Comparison of ENCODE assay signal across 24 mouse cellular contexts in genomic region chr8:107470302-107470701, GRCm38 (mm10). TPM values are rescaled to one million over a fixed set of nuclear protein-coding genes. Genes with fewer than 3 reads are reported as not detected.
A peak's percentile ranks its signal among the peaks of the same experiment; 100 is the strongest.
DNase-seq lines count a peak whose midpoint lies in the region; ATAC-seq lines count a peak whose summit lies in the region.
"Had no signal": no experiment of that assay in that cellular context is flagged by ENCODE, and none has a peak within 500 bp of the region (broad histone marks: within the 10 kb centered on the region; RNA-seq: fewer than 3 reads in every experiment).

No protein-coding gene starts in this region.

- peak; percentile 21 for DNase-seq in cerebellum, adult 9-11 months
- no peak for DNase-seq in cerebellum, postnatal 36 days
- DNase-seq in lung, postnatal 25 days (ENCODE audit: low spot score): no peak
- peak; percentile 15 to 53 for DNase-seq in lung, postnatal 4 days
- no peak for DNase-seq in MN1 (ENCODE audit: low spot score)
- DNase-seq: adrenal gland, adult 2 months; cerebellum, adult 11-12 months; gastrocnemius, postnatal 36 days; heart, postnatal 14 days; kidney, adult 11 months; spleen, adult 18-20 months had no signal

- no peak overlapping the region for H3K4me3 ChIP-seq in lung, embryonic 16.5 days (ENCODE audit: low read length)
- H3K4me3 ChIP-seq in limb, embryonic 12.5 days (replicated peaks): no peak overlapping the region
- H3K4me3 ChIP-seq in heart, embryonic 11.5 days (ENCODE audit: low read depth, low read length): no peak overlapping the region
- H3K4me3 ChIP-seq: embryonic facial prominence, embryonic 12.5 days; forebrain, embryonic 10.5 days; heart, embryonic 10.5 days; hindbrain, embryonic 15.5 days; left cerebral cortex, adult 2 months; midbrain, embryonic 12.5 days; myocyte; neural tube, embryonic 15.5 days had no signal

- H3K27ac ChIP-seq in lung, embryonic 16.5 days (ENCODE audit: low read length): no peak overlapping the region
- peak overlapping the region; percentile 98 for H3K27ac ChIP-seq in limb, embryonic 12.5 days
- H3K27ac ChIP-seq in heart, embryonic 11.5 days (ENCODE audit: low read depth, low read length): no peak overlapping the region
- H3K27ac ChIP-seq: forebrain, embryonic 10.5 days; heart, embryonic 10.5 days; hindbrain, embryonic 15.5 days; kidney, postnatal 0 days; left cerebral cortex, adult 2 months; macrophage; midbrain, embryonic 12.5 days; neural tube, embryonic 15.5 days had no signal

- 42% methylated on average over 4 of the region's 5 CpGs for WGBS in lung, embryonic 16.5 days
- WGBS in limb, embryonic 12.5 days: 75% methylated on average over 5 of the region's 5 CpGs
- 80% methylated on average over 5 of the region's 5 CpGs for WGBS in heart, embryonic 11.5 days (ENCODE audit: insufficient replicate concordance)

- H3K9ac ChIP-seq in lung, embryonic 16.5 days (ENCODE audit: low read length): peak overlapping the region; percentile 46
- H3K9ac ChIP-seq in limb, embryonic 12.5 days (replicated peaks): 0 out of 2 replicates have a peak overlapping the region, but pooled peaks have one; percentile 34
- no peak overlapping the region for H3K9ac ChIP-seq in heart, embryonic 11.5 days (ENCODE audit: low read depth, low read length)
- H3K9ac ChIP-seq: embryonic facial prominence, embryonic 12.5 days; hindbrain, embryonic 15.5 days; midbrain, embryonic 12.5 days; neural tube, embryonic 15.5 days had no signal

- no peaks in the 10 kb centered on the region for H3K27me3 ChIP-seq in lung, embryonic 16.5 days (ENCODE audit: control insufficient read depth, insufficient read depth, low read depth, low read length)
- H3K27me3 ChIP-seq in limb, embryonic 12.5 days: no peaks in the 10 kb centered on the region
- no peaks in the 10 kb centered on the region for H3K27me3 ChIP-seq in heart, embryonic 11.5 days (ENCODE audit: control insufficient read depth, insufficient read depth, low read length)
- H3K27me3 ChIP-seq: embryonic facial prominence, embryonic 12.5 days; hindbrain, embryonic 15.5 days; midbrain, embryonic 12.5 days; neural tube, embryonic 15.5 days had no signal

- H3K4me1 ChIP-seq in lung, embryonic 16.5 days (replicated peaks; ENCODE audit: control insufficient read depth, insufficient read depth, low read length): peaks cover 20% of the 10 kb centered on the region
- peaks cover 63% of the 10 kb centered on the region for H3K4me1 ChIP-seq in limb, embryonic 12.5 days (replicated peaks)
- H3K4me1 ChIP-seq in heart, embryonic 11.5 days (ENCODE audit: control insufficient read depth, insufficient read depth, low read length): 0 out of 2 replicates have a peak, but pooled peaks cover 6% of the 10 kb centered on the region
- H3K4me1 ChIP-seq: hindbrain, embryonic 15.5 days; neural tube, embryonic 15.5 days had no signal

- ATAC-seq in lung, embryonic 16.5 days (ENCODE audit: low read depth): peak; percentile 63
- no peak for ATAC-seq in limb, embryonic 12.5 days (ENCODE audit: insufficient number of reproducible peaks, insufficient read depth, low FRiP score, low TSS enrichment, low read depth)
- ATAC-seq in heart, embryonic 11.5 days (replicated peaks; ENCODE audit: insufficient number of reproducible peaks, low FRiP score, low TSS enrichment): no peak

- H3K36me3 ChIP-seq in lung, embryonic 16.5 days (ENCODE audit: control insufficient read depth, insufficient read depth, low read length): no peaks in the 10 kb centered on the region
- peaks cover 13% of the 10 kb centered on the region; the same call in 1 of the 2 replicates for H3K36me3 ChIP-seq in limb, embryonic 12.5 days
- peaks cover 2% of the 10 kb centered on the region for H3K36me3 ChIP-seq in heart, embryonic 11.5 days (ENCODE audit: control insufficient read depth, insufficient read depth, low read length)

- no peak overlapping the region for H3K4me2 ChIP-seq in lung, embryonic 16.5 days (ENCODE audit: low read depth, low read length)
- no peak overlapping the region for H3K4me2 ChIP-seq in limb, embryonic 12.5 days
- no peak overlapping the region for H3K4me2 ChIP-seq in heart, embryonic 11.5 days
- H3K4me2 ChIP-seq: embryonic facial prominence, embryonic 12.5 days; hindbrain, embryonic 15.5 days; midbrain, embryonic 12.5 days; neural tube, embryonic 15.5 days had no signal

- H3K9me3 ChIP-seq in lung, embryonic 16.5 days (ENCODE audit: control insufficient read depth, low read length): no peaks in the 10 kb centered on the region
- no peaks in the 10 kb centered on the region for H3K9me3 ChIP-seq in limb, embryonic 12.5 days
- no peaks in the 10 kb centered on the region for H3K9me3 ChIP-seq in heart, embryonic 11.5 days (replicated peaks; ENCODE audit: control insufficient read depth, low read length)
- H3K9me3 ChIP-seq: embryonic facial prominence, embryonic 12.5 days; forebrain, embryonic 10.5 days; heart, embryonic 10.5 days; hindbrain, embryonic 15.5 days; midbrain, embryonic 12.5 days; neural tube, embryonic 15.5 days had no signal

RNA-seq across cellular contexts. Expression of gene Wwp2, which starts 34.1 kb away (rescaled TPM):
- polyA plus RNA-seq in lung, embryonic 16.5 days (2015; fragmentation: Nextera tagmentation; extraction: Ambion mirVana): 60.5 and 64.6 TPM in 2 replicates
- 277 and 286 TPM in 2 replicates for polyA plus RNA-seq in limb, embryonic 12.5 days (2016; fragmentation: Nextera tagmentation; extraction: Ambion mirVana)
- polyA plus RNA-seq in heart, embryonic 11.5 days (2014; fragmentation: Nextera tagmentation; extraction: Ambion mirVana): 34.6 and 35.2 TPM in 2 replicates

RNA-seq across cellular contexts. Expression of gene Nob1, which starts 45.5 kb away (rescaled TPM):
- 71.6 and 72.9 TPM in 2 replicates for polyA plus RNA-seq in lung, embryonic 16.5 days (2015; fragmentation: Nextera tagmentation; extraction: Ambion mirVana)
- 102 and 103 TPM in 2 replicates for polyA plus RNA-seq in limb, embryonic 12.5 days (2016; fragmentation: Nextera tagmentation; extraction: Ambion mirVana)
- 48.4 and 48.8 TPM in 2 replicates for polyA plus RNA-seq in heart, embryonic 11.5 days (2014; fragmentation: Nextera tagmentation; extraction: Ambion mirVana)

Comparison
In these comparisons a context has a peak if more than half of its experiments do, and no peak if none do; other contexts are left out.
1. DNase-seq: peak in cerebellum, adult 9-11 months (single experiment) and lung, postnatal 4 days (2 of 2); none in cerebellum, postnatal 36 days (0 of 2), lung, postnatal 25 days (single experiment) and MN1 (single experiment).